Mouse (Mus musculus): Measurements from ENCODE around the gene Vmn1r55. TPM values are rescaled to one million over a fixed set of nuclear protein-coding genes. Genes with fewer than 3 reads are reported as not detected.

The Vmn1r55 gene
- polyA plus RNA-seq, 1 experiment from 2014 or later = not detected

DNA sequence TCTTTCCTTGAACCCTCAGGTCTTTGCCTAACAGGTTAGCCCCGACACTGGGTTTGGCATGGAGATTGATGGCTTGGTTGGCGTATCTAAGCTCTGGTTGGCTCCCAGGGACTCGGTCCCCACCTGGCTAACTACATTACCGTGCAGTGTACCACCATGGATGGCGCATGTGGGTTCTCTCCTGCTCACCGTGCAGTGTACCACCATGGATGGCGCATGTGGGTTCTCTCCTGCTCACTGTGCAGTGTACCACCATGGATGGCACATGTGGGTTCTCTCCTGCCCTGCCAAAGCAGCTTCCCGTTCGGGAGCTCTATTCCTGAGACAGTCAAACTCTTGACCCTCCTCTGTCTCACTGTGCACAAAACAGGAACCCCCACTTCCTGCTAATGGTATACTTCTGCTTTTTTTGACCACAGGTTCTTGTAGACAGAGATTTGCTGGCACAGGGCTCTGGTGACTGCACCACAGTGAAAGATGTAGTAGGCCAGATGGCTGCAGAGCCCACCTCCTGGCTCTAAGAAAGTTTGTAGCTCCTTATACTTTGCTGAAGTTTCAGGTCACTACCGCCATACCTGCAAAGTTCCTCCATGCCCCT lies 48.3 kb downstream of the Vmn1r55 start:
- 68% methylated on average over 10 of the region's 10 CpGs for WGBS
- ATAC-seq (replicated peaks; ENCODE audit: low FRiP score) = no peak; the same call in 1 of the 2 replicates

DNA sequence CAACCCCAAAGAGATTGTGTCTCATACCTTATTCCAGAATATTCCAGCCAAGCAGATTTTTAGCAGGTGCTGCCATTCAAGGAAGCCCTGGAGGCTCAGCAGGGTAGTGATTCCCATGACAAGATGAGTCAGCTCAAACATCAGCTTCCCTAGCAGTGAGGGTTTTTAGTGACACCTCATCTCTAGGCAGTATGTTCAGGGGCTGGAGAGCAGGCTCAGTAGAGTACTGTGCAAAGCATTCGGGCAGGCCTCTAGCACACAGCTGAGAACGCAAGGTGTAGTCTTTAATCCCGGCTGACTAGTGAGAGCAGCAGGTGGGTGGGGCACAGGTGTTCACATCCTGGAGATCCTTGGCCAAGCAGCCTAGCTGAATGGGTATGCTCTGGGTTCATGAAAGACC lies 49.7 kb downstream of the Vmn1r55 start:
- Histone ChIP-seq H3K9me3 (ENCODE audit: control insufficient read depth, low read length) (no peaks in the 10 kb centered on the region), H3K4me3 (ENCODE audit: low read depth, low read length) (no peak overlapping the region), H3K4me1 (replicated peaks; ENCODE audit: control insufficient read depth, insufficient read depth, low read length) (no peaks in the 10 kb centered on the region), H3K36me3 (ENCODE audit: control insufficient read depth, insufficient read depth, low read length) (peaks cover 38% of the 10 kb centered on the region), H3K9ac (ENCODE audit: low read depth, low read length) (no peak overlapping the region), H3K27me3 (replicated peaks; ENCODE audit: control insufficient read depth, insufficient read depth, low read length) (no peaks in the 10 kb centered on the region), H3K27ac (ENCODE audit: low read depth, low read length) (no peak overlapping the region), H3K4me2 (no peak overlapping the region)
- no peak for ATAC-seq (replicated peaks; ENCODE audit: low FRiP score)
- WGBS = 76% methylated on average over 3 of the region's 3 CpGs
- no peak for DNase-seq (ENCODE audit: low spot score)

More for the DNA sequence above, 48.3 kb downstream of the Vmn1r55 start:
- no peak overlapping the region for H3K4me2 ChIP-seq
- no peaks in the 10 kb centered on the region for H3K9me3 ChIP-seq (ENCODE audit: control insufficient read depth, low read length)
- DNase-seq (ENCODE audit: low spot score) = no peak
- no peaks in the 10 kb centered on the region for H3K27me3 ChIP-seq (replicated peaks; ENCODE audit: control insufficient read depth, insufficient read depth, low read length)
- H3K36me3 ChIP-seq (ENCODE audit: control insufficient read depth, insufficient read depth, low read length) = peaks cover 25% of the 10 kb centered on the region
- no peak overlapping the region for H3K27ac ChIP-seq (ENCODE audit: low read depth, low read length)
- H3K9ac ChIP-seq (ENCODE audit: low read depth, low read length) = no peak overlapping the region
- no peak overlapping the region for H3K4me3 ChIP-seq (ENCODE audit: low read depth, low read length)
- no peaks in the 10 kb centered on the region for H3K4me1 ChIP-seq (replicated peaks; ENCODE audit: control insufficient read depth, insufficient read depth, low read length)

GRCm38 (mm10) chr7:5098769-5099168 lies 50.7 kb downstream of the Vmn1r55 start:
- no peak for ATAC-seq (replicated peaks; ENCODE audit: low FRiP score)
- H3K4me2 ChIP-seq = no peak overlapping the region
- H3K9me3 ChIP-seq (ENCODE audit: control insufficient read depth, low read length) = no peaks in the 10 kb centered on the region
- no peaks in the 10 kb centered on the region for H3K27me3 ChIP-seq (replicated peaks; ENCODE audit: control insufficient read depth, insufficient read depth, low read length)
- H3K36me3 ChIP-seq (ENCODE audit: control insufficient read depth, insufficient read depth, low read length) = peaks cover 46% of the 10 kb centered on the region
- DNase-seq (ENCODE audit: low spot score) = no peak
- no peaks in the 10 kb centered on the region for H3K4me1 ChIP-seq (replicated peaks; ENCODE audit: control insufficient read depth, insufficient read depth, low read length)
- no peak overlapping the region for H3K27ac ChIP-seq (ENCODE audit: low read depth, low read length)
- WGBS = 86% methylated on average over 5 of the region's 5 CpGs
- H3K4me3 ChIP-seq (ENCODE audit: low read depth, low read length) = no peak overlapping the region
- no peak overlapping the region for H3K9ac ChIP-seq (ENCODE audit: low read depth, low read length)

DNA sequence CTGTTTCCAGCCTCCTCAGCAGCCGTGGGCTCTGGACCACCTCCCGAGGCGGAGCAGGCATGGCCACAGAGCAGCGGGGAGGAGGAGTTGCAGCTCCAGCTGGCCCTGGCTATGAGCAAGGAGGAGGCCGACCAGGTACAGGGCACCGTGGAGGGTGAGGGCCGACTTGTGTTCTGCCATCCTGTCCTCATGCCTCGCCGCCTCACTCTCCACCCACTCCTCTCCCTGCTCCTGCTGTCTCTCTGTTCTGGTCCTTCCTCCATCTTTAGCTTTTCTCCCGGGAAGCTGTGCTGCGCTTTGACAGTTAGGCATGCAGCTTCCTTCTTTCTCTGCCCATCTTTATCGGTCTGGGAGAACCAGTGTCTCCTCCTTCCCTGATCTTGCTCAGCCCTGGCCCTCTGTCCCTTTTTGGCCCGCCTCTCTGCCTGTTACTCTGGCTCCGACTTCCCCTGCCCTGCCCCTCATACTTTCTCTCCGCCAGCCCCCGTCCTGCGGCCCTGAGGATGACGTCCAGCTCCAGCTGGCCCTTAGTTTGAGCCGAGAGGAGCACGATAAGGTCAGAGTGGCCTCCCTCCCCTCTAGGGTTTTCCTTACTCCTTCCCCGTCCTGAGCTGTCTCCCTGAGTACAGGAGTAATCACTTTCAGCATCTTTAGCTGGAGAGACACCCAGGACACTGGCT lies 56.5 kb downstream of the Vmn1r55 start:
- Histone ChIP-seq H3K9ac (ENCODE audit: low read depth, low read length) (no peak overlapping the region), H3K4me3 (ENCODE audit: low read depth, low read length) (no peak overlapping the region), H3K4me1 (replicated peaks; ENCODE audit: control insufficient read depth, insufficient read depth, low read length) (no peaks in the 10 kb centered on the region), H3K36me3 (ENCODE audit: control insufficient read depth, insufficient read depth, low read length) (peaks cover 83% of the 10 kb centered on the region), H3K9me3 (ENCODE audit: control insufficient read depth, low read length) (no peaks in the 10 kb centered on the region), H3K27ac (ENCODE audit: low read depth, low read length) (no peak overlapping the region), H3K27me3 (replicated peaks; ENCODE audit: control insufficient read depth, insufficient read depth, low read length) (no peaks in the 10 kb centered on the region), H3K4me2 (no peak overlapping the region)
- no peak for DNase-seq (ENCODE audit: low spot score)
- no peak for ATAC-seq (replicated peaks; ENCODE audit: low FRiP score)
- WGBS = 89% methylated on average over 21 of the region's 21 CpGs

DNA sequence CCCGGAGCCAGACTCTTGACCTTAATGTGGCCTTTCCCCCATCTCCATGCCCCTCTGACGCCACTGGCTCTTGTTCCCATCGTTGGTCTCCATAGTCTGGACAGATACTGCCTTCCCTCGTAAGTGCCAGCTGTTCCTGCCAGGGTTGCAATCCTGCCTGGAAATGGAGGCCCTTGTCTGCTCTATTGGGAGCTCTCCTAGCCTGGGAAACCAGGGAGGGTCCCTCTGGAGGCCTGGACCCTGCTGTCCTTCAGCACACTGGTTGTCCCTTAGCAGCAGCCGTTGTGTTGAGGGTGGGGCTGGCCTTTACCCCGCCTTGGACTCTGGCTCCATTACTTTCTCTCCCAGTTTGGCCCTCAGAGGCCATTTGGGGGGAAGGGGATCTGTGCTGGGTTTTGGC lies 57.1 kb downstream of the Vmn1r55 start:
- Histone ChIP-seq H3K4me3 (ENCODE audit: low read depth, low read length) (no peak overlapping the region), H3K4me2 (no peak overlapping the region), H3K4me1 (replicated peaks; ENCODE audit: control insufficient read depth, insufficient read depth, low read length) (no peaks in the 10 kb centered on the region), H3K9ac (ENCODE audit: low read depth, low read length) (no peak overlapping the region), H3K36me3 (ENCODE audit: control insufficient read depth, insufficient read depth, low read length) (peaks cover 81% of the 10 kb centered on the region), H3K27me3 (replicated peaks; ENCODE audit: control insufficient read depth, insufficient read depth, low read length) (no peaks in the 10 kb centered on the region), H3K9me3 (ENCODE audit: control insufficient read depth, low read length) (no peaks in the 10 kb centered on the region), H3K27ac (ENCODE audit: low read depth, low read length) (no peak overlapping the region)
- DNase-seq (ENCODE audit: low spot score) (no peak), ATAC-seq (replicated peaks; ENCODE audit: low FRiP score) (no peak)
- WGBS = 85% methylated on average over 6 of the region's 6 CpGs

GRCm38 (mm10) chr7:5091008-5091728 lies 58.3 kb downstream of the Vmn1r55 start:
- H3K36me3 ChIP-seq (ENCODE audit: control insufficient read depth, insufficient read depth, low read length) = peaks cover 76% of the 10 kb centered on the region
- WGBS = 92% methylated on average over 15 of the region's 15 CpGs
- ATAC-seq (replicated peaks; ENCODE audit: low FRiP score) = no peak

DNA sequence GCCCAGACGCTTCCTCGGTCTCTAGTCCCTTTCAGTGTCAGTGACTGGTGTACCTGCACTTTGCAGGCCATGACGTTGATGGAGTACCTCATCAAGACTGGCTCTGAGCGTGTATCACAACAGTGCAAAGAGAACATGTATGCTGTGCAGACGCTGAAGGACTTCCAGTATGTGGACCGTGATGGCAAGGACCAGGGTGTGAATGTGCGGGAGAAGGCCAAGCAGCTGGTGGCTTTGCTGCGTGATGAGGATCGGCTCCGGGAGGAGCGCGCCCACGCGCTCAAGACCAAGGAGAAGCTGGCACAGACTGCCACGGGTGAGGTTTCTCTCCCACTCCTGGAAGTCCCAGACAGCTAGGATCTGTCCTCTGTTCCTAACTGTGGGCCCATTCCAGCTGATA lies 59.6 kb downstream of the Vmn1r55 start:
- peaks cover 74% of the 10 kb centered on the region for H3K36me3 ChIP-seq (ENCODE audit: control insufficient read depth, insufficient read depth, low read length)
- no peaks in the 10 kb centered on the region for H3K9me3 ChIP-seq (ENCODE audit: control insufficient read depth, low read length)
- no peak overlapping the region for H3K4me3 ChIP-seq (ENCODE audit: low read depth, low read length)
- H3K4me1 ChIP-seq (replicated peaks; ENCODE audit: control insufficient read depth, insufficient read depth, low read length) = 0 out of 2 replicates have a peak, but pooled peaks cover 4% of the 10 kb centered on the region
- no peak overlapping the region for H3K27ac ChIP-seq (ENCODE audit: low read depth, low read length)
- H3K9ac ChIP-seq (ENCODE audit: low read depth, low read length) = no peak overlapping the region
- H3K27me3 ChIP-seq (replicated peaks; ENCODE audit: control insufficient read depth, insufficient read depth, low read length) = no peaks in the 10 kb centered on the region
- WGBS = 91% methylated on average over 15 of the region's 15 CpGs
- ATAC-seq (replicated peaks; ENCODE audit: low FRiP score) (no peak), DNase-seq (ENCODE audit: low spot score) (no peak)
- no peak overlapping the region for H3K4me2 ChIP-seq

More at GRCm38 (mm10) chr7:5091008-5091728, 58.3 kb downstream of the Vmn1r55 start:
- Histone ChIP-seq H3K9ac (ENCODE audit: low read depth, low read length) (no peak overlapping the region), H3K9me3 (ENCODE audit: control insufficient read depth, low read length) (no peaks in the 10 kb centered on the region), H3K27me3 (replicated peaks; ENCODE audit: control insufficient read depth, insufficient read depth, low read length) (no peaks in the 10 kb centered on the region), H3K4me2 (no peak overlapping the region), H3K4me1 (replicated peaks; ENCODE audit: control insufficient read depth, insufficient read depth, low read length) (0 out of 2 replicates have a peak, but pooled peaks cover 2% of the 10 kb centered on the region), H3K27ac (ENCODE audit: low read depth, low read length) (no peak overlapping the region), H3K4me3 (ENCODE audit: low read depth, low read length) (no peak overlapping the region)
- no peak for DNase-seq (ENCODE audit: low spot score)

- Histone ChIP-seq H3K36me3 (ENCODE audit: control insufficient read depth, insufficient read depth, low read length) (peaks cover 65% of the 10 kb centered on the region), H3K9ac (ENCODE audit: low read depth, low read length) (no peak overlapping the region), H3K4me2 (no peak overlapping the region), H3K9me3 (ENCODE audit: control insufficient read depth, low read length) (no peaks in the 10 kb centered on the region), H3K27ac (ENCODE audit: low read depth, low read length) (no peak overlapping the region), H3K4me1 (replicated peaks; ENCODE audit: control insufficient read depth, insufficient read depth, low read length) (peaks cover 12% of the 10 kb centered on the region), H3K4me3 (ENCODE audit: low read depth, low read length) (no peak overlapping the region), H3K27me3 (replicated peaks; ENCODE audit: control insufficient read depth, insufficient read depth, low read length) (no peaks in the 10 kb centered on the region)
- DNase-seq (ENCODE audit: low spot score) = no peak
- 83% methylated on average over 4 of the region's 4 CpGs for WGBS
- no peak for ATAC-seq (replicated peaks; ENCODE audit: low FRiP score)
Measured at GRCm38 (mm10) chr7:5087886-5088285, 61.6 kb downstream of the Vmn1r55 start.
